Mouse (Mus musculus) embryonic fibroblast, embryonic 13.5 days (primary cell): ENCODE measurements around the gene Pcsk4.

Experiments used
- CTCF ChIP-seq: IDR thresholded peaks from 2 replicates; pipeline ENCODE4 v1.5.1; 2011; ENCODE audit warnings: mild to moderate bottlenecking, control low read depth, low read length, moderate library complexity, borderline replicate concordance; ENCODE audit not compliant: insufficient read depth
- POLR2A ChIP-seq: IDR thresholded peaks from 2 replicates; pipeline ENCODE4 v1.6.1; 2011; ENCODE audit warnings: low read depth, mild to moderate bottlenecking, control low read depth, low read length, moderate library complexity

DNA sequence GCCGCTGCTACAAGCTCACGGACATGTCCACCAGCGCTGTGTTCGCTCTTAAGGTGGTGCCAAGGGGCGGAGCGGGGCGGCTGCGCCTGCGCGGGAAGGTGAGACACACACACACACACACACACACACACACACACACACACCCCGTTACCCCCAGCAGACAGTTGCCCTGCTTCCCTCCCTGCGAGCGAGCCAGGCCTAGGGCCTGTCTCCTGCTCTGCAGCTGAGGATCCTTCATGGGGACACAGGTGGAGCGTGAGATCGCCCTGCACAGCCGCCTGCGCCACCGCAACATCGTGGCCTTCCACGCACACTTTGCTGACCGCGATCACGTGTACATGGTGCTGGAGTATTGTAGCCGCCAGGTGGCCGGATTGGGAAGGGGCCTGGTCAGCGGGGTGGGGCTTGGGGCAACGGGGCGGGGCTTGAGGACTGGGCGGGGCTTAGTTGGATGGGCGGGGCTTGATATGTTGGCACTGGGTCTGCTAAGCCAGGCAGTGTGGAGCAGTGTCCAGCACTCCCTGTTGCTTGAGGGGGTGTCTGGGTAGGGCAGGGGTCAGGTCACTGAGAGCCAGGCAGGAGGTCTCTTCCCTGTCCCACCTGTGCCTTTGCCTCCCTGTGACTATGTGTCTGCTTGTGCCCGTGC lies 28.8 kb upstream of the Pcsk4 start:
- TF ChIP-seq CTCF = no peak
- TF ChIP-seq POLR2A = no peak
